Mouse (Mus musculus): ENCODE data around the gene March2. TPM values are rescaled to one million over a fixed set of nuclear protein-coding genes. Genes with fewer than 3 reads are reported as not detected.
A peak's percentile ranks its signal among the peaks of the same experiment; 100 is the strongest.
"Not testable (repeated sequence)": the region's sequence is repeated elsewhere in the genome, so short reads cannot be mapped to it uniquely, and the experiment has no call there.

March2 gene
- total RNA-seq (2021), result 10 to 100 TPM; 87.2 to 90.6 TPM
- long read RNA-seq, experiment 1, transcript March2-203 (5 exons, 1,398 nt), result major isoform, 83 of 132 reads
- long read RNA-seq, experiment 1, transcript March2-205 (5 exons, 1,418 nt), result minor isoform, 10 of 132 reads
- long read RNA-seq, experiment 1, partial matches to known transcripts, result 6 of 132 reads
- long read RNA-seq, experiment 1, other reads (novel, unspliced or antisense), result 33 of 132 reads
- long read RNA-seq, experiment 2, transcript March2-205 (5 exons, 1,418 nt), result minor isoform, 9 of 102 reads
- long read RNA-seq, experiment 2, transcript March2-203 (5 exons, 1,398 nt), result major isoform, 69 of 102 reads
- long read RNA-seq, experiment 2, partial matches to known transcripts, result 2 of 102 reads
- long read RNA-seq, experiment 2, other reads (novel, unspliced or antisense), result 20 of 102 reads

DNA sequence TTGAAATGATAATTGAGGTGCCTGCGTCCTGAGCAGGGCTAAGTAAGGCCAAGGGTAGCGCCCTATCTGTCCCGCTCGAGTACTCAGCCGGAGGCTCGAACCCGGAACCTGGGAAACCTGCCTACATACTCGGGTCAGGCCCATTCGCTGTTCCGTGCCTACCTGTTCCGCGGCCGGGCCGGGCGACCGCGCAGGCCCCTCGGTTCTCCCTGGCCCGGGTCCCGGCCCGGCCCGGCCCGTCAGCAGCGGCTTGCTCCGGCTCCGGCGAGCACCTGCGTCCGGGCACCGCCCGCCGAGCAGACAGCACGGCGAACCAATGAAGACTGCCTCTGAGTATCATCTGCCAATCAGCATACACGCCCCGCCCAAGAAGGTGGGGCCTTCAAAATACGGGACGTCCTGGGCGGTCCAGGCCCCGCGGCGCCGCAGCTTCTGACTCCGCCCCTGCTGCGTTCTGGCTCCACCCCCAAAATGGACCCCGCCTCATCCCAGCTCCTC, at the start of gene March2:
March2 (minus strand) TSS at position 287 of the 498 bp plus-strand sequence.
- DNase-seq (ENCODE audit: low spot score), result peak; percentile 99

DNA sequence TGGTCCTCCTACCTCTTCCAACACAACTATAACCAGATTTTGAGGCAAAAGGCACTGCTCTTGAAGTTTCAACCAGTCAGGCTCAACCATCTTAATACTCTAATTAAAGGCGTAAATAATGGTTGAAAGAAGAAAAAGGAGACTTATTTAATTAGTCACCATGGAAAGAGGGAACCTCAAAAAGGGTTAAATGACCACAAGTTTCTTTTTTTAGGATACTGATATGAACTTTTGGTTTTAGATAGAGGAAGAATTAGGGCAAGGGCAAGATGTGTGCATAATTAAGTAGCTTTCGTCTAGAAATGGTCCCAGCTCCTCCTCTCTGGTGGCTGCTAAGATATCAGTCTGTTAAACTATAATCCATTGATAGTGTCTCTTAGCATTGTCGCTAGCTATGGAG, 47.9 kb upstream of the March2 start:
- DNase-seq (ENCODE audit: low spot score), result no peak

GRCm38 (mm10) chr17:33760255-33761165, 42.0 kb upstream of the March2 start, which contains the start of gene Rab11b:
Gene Rab11b (minus strand): TSS chr17:33760530.
- peak; percentile 100 for DNase-seq (ENCODE audit: low spot score)

- peak; percentile 95 for DNase-seq (ENCODE audit: low spot score)
These were observed 41.3 kb upstream of the March2 start for GRCm38 (mm10) chr17:33759767-33760254.

DNA sequence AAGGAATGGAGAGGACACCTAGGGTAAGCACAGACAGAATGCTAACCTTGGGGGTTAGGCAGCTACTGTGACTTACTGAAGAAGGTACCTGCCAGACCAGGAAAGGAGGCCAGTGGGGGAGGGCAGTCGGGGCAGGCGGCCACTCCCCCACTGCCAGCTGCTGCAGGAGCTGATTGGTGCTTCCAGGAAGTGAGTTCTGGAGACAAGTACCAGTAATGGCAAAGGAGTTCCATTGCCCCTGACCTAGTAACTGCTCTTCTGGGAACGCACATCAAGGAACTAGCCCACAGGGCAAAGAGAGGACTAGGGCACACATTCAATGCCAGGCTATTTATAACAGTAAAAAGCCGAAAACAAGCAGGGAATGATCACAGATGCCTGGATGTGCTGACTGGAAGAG, 38.8 kb upstream of the March2 start:
- DNase-seq (ENCODE audit: low spot score), result peak; percentile 68

DNA sequence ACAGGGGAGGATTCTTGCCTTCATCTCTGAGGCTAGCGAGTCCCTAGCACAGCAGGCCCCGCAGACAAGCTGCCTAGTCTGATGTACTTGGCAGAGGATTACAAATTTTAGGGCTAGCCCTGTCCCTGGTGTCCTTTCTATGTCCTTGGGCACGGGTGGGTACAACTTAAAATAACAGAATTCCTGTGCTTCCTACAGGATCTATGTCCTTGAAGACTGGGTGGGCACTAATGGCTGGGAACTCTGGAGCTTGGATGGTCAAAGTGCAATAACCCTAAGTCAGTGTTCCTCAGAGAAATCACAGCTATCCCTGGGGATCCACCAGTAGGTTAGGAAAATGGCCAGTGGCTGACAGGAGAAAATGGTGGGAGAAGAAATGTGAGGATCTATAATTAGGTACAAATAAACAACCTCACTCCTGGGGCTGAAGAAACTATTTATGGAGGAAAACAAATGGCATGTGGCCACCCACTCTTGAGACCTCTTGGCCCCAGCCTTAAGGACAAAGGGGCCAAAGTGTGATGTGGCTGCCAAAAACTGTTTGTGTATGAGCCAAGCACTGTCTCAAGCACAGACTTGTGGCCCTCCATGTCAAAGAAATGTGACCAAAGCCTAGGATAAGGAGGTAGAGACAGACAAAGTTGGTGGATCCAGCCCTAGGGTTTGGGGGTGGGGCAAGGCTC, 37.8 kb upstream of the March2 start:
- peak; percentile 67 for DNase-seq (ENCODE audit: low spot score)

- no peak for DNase-seq (ENCODE audit: low spot score)
These were observed 37.1 kb upstream of the March2 start for GRCm38 (mm10) chr17:33755418-33756107.

- no peak for DNase-seq (ENCODE audit: low spot score)
These were observed 36.2 kb upstream of the March2 start for GRCm38 (mm10) chr17:33754656-33755055.

- no peak for DNase-seq (ENCODE audit: low spot score)
These were observed 33.8 kb upstream of the March2 start for GRCm38 (mm10) chr17:33752297-33752696.

DNA sequence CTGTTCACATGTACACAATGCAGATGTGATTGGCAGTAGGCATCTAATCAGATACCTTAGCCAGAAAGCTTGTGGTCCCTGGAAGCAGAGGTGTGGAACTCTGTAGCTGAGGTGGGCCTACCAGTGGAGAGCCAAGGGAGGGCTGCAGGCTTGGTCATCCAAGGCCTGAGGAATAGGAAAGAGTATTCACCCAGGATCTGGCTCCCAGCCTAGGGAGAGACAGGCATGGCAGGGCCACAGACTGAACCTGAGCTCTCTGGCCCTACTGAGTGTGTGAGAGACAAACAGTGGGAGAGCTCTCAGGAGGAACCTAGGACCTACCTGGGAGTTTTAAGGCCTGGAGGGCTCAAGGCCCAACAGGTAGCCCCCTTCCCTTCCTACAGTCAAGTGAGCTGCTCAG, 32.7 kb upstream of the March2 start:
- DNase-seq (ENCODE audit: low spot score), result no peak

DNA sequence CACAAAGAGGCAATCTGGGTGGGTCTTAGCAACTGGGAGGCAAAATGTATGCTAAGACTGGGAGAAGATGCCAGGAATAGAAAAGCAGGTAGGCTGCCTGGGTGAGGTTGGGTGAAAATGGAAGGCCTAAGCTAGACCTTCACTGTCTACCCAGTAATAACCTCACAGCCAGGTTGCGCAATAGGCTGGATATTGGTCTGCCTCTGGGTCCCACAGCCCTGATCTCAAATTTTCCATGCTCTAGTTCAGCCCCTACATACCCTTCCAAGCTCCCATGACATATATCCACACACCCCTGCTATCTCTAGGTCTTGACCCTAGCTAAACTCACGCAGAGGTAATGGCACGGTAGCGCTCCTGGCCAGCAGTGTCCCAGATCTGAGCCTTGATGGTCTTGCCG, 31.0 kb upstream of the March2 start:
- DNase-seq (ENCODE audit: low spot score), result no peak

GRCm38 (mm10) chr17:33746011-33746410, 27.5 kb upstream of the March2 start:
- DNase-seq (ENCODE audit: low spot score), result peak; percentile 42

DNA sequence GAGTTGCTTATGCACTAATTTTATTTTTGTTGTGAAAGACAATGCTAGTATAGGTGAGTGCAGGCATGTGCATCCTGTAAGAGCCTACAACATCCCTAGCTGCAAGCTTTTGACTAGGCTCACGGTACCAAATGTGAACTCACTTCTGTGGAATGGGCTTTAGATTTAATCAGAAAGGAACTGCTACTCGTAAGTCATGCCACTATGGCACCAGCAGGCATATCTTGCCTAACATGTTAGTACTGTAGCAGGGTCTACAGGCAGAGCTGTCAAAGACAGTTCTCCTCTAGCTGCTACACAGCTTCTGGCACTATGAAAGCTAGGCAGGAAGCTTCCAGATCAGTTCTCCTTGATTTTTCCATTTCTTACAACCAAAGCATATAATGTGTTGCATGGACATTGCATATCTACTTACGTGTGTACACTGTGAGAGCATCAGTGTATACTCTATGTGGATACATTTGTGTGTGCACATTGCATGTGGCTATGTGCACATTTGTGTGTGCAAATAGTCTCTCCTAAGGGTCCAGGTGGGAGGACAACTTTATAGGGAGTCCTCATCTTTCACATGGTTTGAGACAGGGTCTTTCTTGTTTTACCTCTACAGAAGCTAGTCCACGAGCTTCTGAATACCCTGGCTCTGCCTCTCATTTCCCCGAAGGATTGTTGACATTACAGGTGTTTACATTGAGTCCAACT, 26.4 kb upstream of the March2 start:
- DNase-seq (ENCODE audit: low spot score), result no peak

GRCm38 (mm10) chr17:33742420-33742819, 23.9 kb upstream of the March2 start:
- no peak for DNase-seq (ENCODE audit: low spot score)

GRCm38 (mm10) chr17:33733526-33733925, 15.1 kb upstream of the March2 start:
- DNase-seq (ENCODE audit: low spot score), result not testable (repeated sequence)

GRCm38 (mm10) chr17:33732556-33733083, 14.2 kb upstream of the March2 start:
- DNase-seq (ENCODE audit: low spot score), result not testable (repeated sequence)

GRCm38 (mm10) chr17:33729215-33729614, 10.7 kb upstream of the March2 start:
- DNase-seq (ENCODE audit: low spot score), result no peak

- DNase-seq (ENCODE audit: low spot score), result no peak
These were observed 9.9 kb upstream of the March2 start for GRCm38 (mm10) chr17:33728396-33728795.

- DNase-seq (ENCODE audit: low spot score), result no peak
These were observed 1.4 kb upstream of the March2 start for GRCm38 (mm10) chr17:33719736-33720378.

Data from gastrocnemius, adult 18-20 months (tissue).